Mouse (Mus musculus) intestine, embryonic 16.5 days (tissue): ENCODE data around the gene Sgk1. TPM values are rescaled to one million over a fixed set of nuclear protein-coding genes. Genes with fewer than 3 reads are reported as not detected.

Source experiments
- ATAC-seq: fragments of 200-750 bp; cut with Nextera tagmentation; 2 replicates; pipeline ENCODE4 v1.8.0; 2017; ENCODE audit warnings: moderate TSS enrichment, moderate library complexity
- H3K27ac ChIP-seq: fragments of 300-500 bp; sonication (generic); 2 replicates; pipeline ENCODE4 v1.5.1; 2014; ENCODE audit warnings: mild to moderate bottlenecking, low read length
- H3K27me3 ChIP-seq: fragments of 300-500 bp; sonication (generic); replicated peaks from 2 replicates; pipeline ENCODE4 v1.6.1; 2014; ENCODE audit warnings: low read length, control low read depth, mixed read lengths; ENCODE audit not compliant: control insufficient read depth, insufficient read depth
- H3K36me3 ChIP-seq: fragments of 300-500 bp; sonication (generic); 2 replicates; pipeline ENCODE4 v1.6.1; 2014; ENCODE audit warnings: low read length, control low read depth; ENCODE audit not compliant: control insufficient read depth, insufficient read depth
- H3K4me1 ChIP-seq: fragments of 300-500 bp; sonication (generic); 2 replicates; pipeline ENCODE4 v1.6.1; 2014; ENCODE audit warnings: low read length, control low read depth, mixed read lengths; ENCODE audit not compliant: control insufficient read depth, insufficient read depth
- H3K4me2 ChIP-seq: fragments of 300-500 bp; sonication (generic); 2 replicates; pipeline ENCODE4 v1.6.1; 2014; ENCODE audit warnings: low read depth, low read length, control low read depth
- H3K4me3 ChIP-seq: fragments of 300-500 bp; sonication (generic); 2 replicates; pipeline ENCODE4 v1.5.1; 2014; ENCODE audit warnings: mild to moderate bottlenecking, low read length
- H3K9ac ChIP-seq: fragments of 300-500 bp; sonication (generic); 2 replicates; pipeline ENCODE4 v1.6.1; 2014; ENCODE audit warnings: low read depth, low read length
- H3K9me3 ChIP-seq: fragments of 300-500 bp; sonication (generic); 2 replicates; pipeline ENCODE4 v1.6.1; 2016; ENCODE audit warnings: low read length, control low read depth; ENCODE audit not compliant: control insufficient read depth
- WGBS: fragments of 180-500 bp; shearing (Covaris S2); extraction: QIAGEN DNeasy Blood & Tissue Kit; methylation state at CpG from one replicate; pipeline ENCODE4 v1.1.7; 2014; 5-methylcytosine and 5-hydroxymethylcytosine counted together
- polyA plus RNA-seq: library from polyadenylated mRNA; unstranded; fragments of >200 nt; fragmentation: Nextera tagmentation; extraction: Ambion mirVana; gene quantifications from 2 replicates; pipeline ENCODE4 v1.2.1, GENCODE M21; 2015

Gene Sgk1
- polyA plus RNA-seq, 1 experiment from 2014 or later = 35.1 TPM

DNA sequence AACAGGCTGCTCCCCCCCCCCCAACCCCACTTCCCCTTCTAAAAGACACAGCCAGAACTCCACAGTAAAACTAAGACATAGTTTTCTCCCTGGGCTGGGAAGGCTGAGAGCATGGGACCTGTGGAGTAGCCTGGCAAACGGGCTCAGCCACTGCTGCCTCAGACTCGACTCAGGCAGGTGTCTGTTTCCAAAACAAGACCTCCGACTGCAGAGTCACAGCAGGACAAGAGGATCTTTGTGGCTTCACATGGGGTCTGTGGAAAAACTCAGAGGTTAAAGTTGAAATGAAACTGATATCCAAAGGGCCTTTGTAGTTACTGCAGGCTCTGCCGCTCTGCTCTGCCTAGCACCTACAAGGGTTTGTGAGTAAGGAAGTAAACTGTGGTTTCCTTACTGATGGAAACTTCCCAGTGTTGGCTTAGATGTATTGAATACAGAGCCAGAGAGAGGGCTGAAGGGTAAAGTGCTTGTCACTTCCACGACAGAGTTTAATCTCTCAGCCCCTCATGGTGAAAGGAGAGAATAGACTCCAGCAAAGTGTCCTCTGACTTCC is 25.0 kb downstream of the Sgk1 start:
- H3K36me3 ChIP-seq = no peaks in the 10 kb centered on the region

DNA sequence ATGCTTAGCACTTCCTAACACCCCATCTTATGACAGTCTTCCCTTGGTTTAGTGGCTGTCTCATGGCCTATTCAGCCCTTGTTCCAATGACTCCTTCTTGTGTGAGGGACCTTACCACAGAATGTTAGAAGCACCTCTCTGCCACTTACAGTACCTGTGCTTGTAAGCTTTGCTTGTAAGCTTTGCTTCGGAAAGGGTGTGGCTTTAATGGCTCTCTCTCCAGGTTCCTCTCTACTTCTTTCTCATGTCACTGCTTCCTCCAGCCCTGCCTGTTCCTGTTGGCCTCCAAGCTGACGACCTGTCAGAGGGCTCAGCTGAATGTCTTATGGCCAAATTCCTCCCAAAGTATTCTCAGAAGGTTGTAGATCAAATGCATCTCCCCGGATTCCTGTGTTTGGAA is 25.8 kb downstream of the Sgk1 start:
- Histone ChIP-seq H3K36me3 (no peaks in the 10 kb centered on the region), H3K27ac (no peak overlapping the region), H3K9me3 (no peaks in the 10 kb centered on the region), H3K4me3 (no peak overlapping the region), H3K9ac (no peak overlapping the region), H3K27me3 (no peaks in the 10 kb centered on the region), H3K4me1 (no peaks in the 10 kb centered on the region; the same call in 1 of the 2 replicates), H3K4me2 (no peak overlapping the region)
- ATAC-seq = no peak
- 52% methylated on average over 3 of the region's 3 CpGs for WGBS

More for the DNA sequence above, 25.0 kb downstream of the Sgk1 start:
- Histone ChIP-seq H3K4me3 (no peak overlapping the region), H3K4me1 (no peaks in the 10 kb centered on the region; the same call in 1 of the 2 replicates), H3K4me2 (no peak overlapping the region), H3K9me3 (no peaks in the 10 kb centered on the region), H3K27ac (no peak overlapping the region), H3K9ac (no peak overlapping the region), H3K27me3 (no peaks in the 10 kb centered on the region)
- no peak for ATAC-seq
- WGBS = 46% methylated on average over 5 of the region's 5 CpGs

- H3K36me3 ChIP-seq = no peaks in the 10 kb centered on the region
- no peak overlapping the region for H3K4me3 ChIP-seq
- H3K4me2 ChIP-seq = no peak overlapping the region
- H3K9me3 ChIP-seq = no peaks in the 10 kb centered on the region
- no peak for ATAC-seq
- no peaks in the 10 kb centered on the region; the same call in 1 of the 2 replicates for H3K4me1 ChIP-seq
- no peak overlapping the region for H3K27ac ChIP-seq
- H3K9ac ChIP-seq = no peak overlapping the region
- H3K27me3 ChIP-seq = no peaks in the 10 kb centered on the region
- WGBS = 82% methylated on average over 1 of the region's 1 CpGs
These were observed 26.7 kb downstream of the Sgk1 start for GRCm38 (mm10) chr10:21908686-21909085.

GRCm38 (mm10) chr10:21910334-21910733 is 28.4 kb downstream of the Sgk1 start:
- 88% methylated on average over 9 of the region's 9 CpGs for WGBS
- H3K4me3 ChIP-seq = no peak overlapping the region
- no peaks in the 10 kb centered on the region; the same call in 1 of the 2 replicates for H3K4me1 ChIP-seq
- no peaks in the 10 kb centered on the region for H3K27me3 ChIP-seq
- no peak for ATAC-seq
- no peak overlapping the region for H3K27ac ChIP-seq
- H3K4me2 ChIP-seq = no peak overlapping the region
- H3K36me3 ChIP-seq = no peaks in the 10 kb centered on the region
- H3K9ac ChIP-seq = no peak overlapping the region
- H3K9me3 ChIP-seq = no peaks in the 10 kb centered on the region

DNA sequence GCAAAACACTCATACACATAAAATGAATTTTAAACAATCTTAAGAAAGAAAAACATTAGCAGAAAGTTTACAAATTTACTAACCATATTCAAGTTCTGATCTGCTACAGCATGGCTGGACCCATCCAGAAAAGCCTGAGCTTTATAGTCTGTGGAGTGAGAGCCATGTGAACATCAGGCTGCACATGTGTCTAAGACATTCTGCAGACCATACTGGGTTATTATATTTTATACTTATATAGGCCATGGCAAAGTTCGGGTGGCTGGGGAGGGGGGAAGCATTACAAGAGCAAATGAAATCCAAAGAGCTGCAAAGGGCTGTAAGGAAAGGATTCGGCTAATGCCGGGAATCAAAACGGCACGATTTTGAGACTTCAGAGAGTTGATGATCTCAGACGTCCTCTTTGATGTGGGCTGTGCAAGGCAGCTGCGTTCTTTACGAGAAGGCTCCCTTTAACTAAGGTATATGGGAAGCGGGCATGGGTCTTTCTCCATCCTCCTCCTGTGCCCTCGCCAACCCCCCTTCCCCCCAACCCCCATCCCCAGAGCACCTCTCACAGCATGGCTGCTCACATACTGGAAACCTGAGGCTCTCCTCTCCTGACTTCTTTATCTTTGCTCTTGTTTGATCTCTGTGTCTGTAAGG is 29.4 kb downstream of the Sgk1 start:
- H3K36me3 ChIP-seq = no peaks in the 10 kb centered on the region
- no peaks in the 10 kb centered on the region; the same call in 1 of the 2 replicates for H3K4me1 ChIP-seq
- H3K9me3 ChIP-seq = no peaks in the 10 kb centered on the region
- H3K27me3 ChIP-seq = no peaks in the 10 kb centered on the region
- no peak for ATAC-seq
- no peak overlapping the region for H3K9ac ChIP-seq
- 76% methylated on average over 10 of the region's 10 CpGs for WGBS
- H3K4me2 ChIP-seq = no peak overlapping the region
- H3K27ac ChIP-seq = no peak overlapping the region
- H3K4me3 ChIP-seq = no peak overlapping the region

DNA sequence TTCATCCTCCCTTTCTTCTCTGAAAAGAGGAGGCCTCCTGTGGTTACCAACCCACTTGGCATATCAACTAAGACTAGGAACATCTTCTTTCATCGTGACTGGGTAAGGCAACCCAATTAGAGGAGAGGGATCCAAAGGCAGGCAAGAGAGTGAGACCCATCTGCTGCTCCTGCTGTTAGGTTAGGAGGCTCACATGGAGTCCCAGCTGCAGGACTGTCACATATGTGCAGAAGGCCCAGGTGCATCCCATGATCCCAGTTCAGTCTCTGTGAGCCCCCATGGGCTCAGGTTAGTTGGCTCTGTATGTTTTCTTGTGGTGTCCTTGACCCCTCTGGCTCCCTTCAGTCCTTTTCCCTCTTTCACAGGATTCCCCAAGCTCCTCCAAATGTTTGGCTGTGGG is 32.8 kb downstream of the Sgk1 start:
- H3K4me3 ChIP-seq = no peak overlapping the region
- H3K36me3 ChIP-seq = no peaks in the 10 kb centered on the region
- no peaks in the 10 kb centered on the region for H3K4me1 ChIP-seq
- H3K4me2 ChIP-seq = no peak overlapping the region
- ATAC-seq = no peak
- no peak overlapping the region for H3K27ac ChIP-seq
- no peaks in the 10 kb centered on the region for H3K9me3 ChIP-seq
- no peak overlapping the region for H3K9ac ChIP-seq
- H3K27me3 ChIP-seq = no peaks in the 10 kb centered on the region
- WGBS = 46% methylated on average over 1 of the region's 1 CpGs

DNA sequence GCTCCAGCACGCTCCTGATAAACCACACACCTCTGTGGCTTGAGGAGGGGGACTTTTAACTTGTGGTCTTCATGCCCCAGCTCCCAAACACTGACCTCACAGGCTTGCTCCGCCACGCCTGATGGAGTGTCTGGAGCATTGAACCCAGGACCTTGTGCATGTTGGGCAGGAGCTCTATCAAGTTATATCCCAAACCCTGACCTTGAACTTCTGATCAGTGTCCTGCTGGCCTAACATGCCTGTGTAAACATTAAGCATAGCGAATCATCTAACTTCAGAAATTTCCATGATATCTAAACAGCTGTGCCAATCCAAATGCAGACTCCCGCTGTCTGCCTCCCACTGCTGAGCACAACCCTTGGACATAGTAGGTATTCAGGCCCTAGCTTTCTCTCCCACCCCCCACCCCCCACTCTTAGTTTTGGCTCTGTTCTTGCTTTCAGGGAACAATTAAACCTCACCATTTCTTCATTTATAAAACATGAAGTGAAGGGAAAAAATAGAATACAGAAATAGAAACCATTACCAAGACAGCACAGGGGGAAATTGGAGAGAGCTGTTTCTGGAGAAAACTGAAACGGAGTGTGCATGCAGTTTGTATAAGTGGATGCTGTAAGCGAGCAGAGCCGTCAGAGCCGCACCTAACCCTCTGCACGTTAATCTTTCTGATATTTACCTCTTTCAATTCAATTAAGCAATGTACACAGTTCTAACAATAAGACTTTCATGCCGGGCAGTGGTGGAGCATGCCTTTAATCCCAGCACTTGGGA is 34.5 kb downstream of the Sgk1 start:
- H3K4me3 ChIP-seq = no peak overlapping the region
- WGBS = 81% methylated on average over 11 of the region's 11 CpGs
- no peaks in the 10 kb centered on the region for H3K4me1 ChIP-seq
- no peak overlapping the region for H3K27ac ChIP-seq
- H3K27me3 ChIP-seq = no peaks in the 10 kb centered on the region
- no peak overlapping the region for H3K4me2 ChIP-seq
- H3K9ac ChIP-seq = no peak overlapping the region
- H3K9me3 ChIP-seq = no peaks in the 10 kb centered on the region
- no peaks in the 10 kb centered on the region for H3K36me3 ChIP-seq
- no peak for ATAC-seq

GRCm38 (mm10) chr10:21918016-21918749 is 36.2 kb downstream of the Sgk1 start:
- H3K36me3 ChIP-seq = no peaks in the 10 kb centered on the region
- no peak overlapping the region for H3K4me2 ChIP-seq
- H3K4me3 ChIP-seq = no peak overlapping the region
- WGBS = 80% methylated on average over 6 of the region's 6 CpGs
- no peaks in the 10 kb centered on the region for H3K27me3 ChIP-seq
- no peak for ATAC-seq
- H3K9me3 ChIP-seq = no peaks in the 10 kb centered on the region
- peaks cover 3% of the 10 kb centered on the region; the same call in 1 of the 2 replicates for H3K4me1 ChIP-seq
- no peak overlapping the region for H3K9ac ChIP-seq
- no peak overlapping the region for H3K27ac ChIP-seq

DNA sequence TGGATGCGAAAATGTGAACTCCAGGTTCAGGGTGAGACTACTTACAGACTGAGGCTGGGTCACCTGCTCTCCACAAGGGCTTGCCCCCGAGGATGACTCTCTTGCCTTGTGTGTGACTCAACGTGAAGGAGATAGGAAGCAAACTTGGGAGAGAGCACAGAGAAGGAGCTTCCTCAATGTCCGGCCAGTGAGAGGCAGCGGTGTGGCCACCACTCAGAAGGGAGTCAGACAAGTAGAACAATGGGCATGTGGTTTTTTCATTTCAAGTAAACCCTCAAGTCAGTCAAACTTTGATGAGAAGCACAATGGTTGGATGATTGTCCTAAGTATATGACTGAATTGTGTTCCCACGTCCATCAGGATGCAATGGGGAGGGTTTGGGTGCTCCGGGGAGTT is 36.8 kb downstream of the Sgk1 start:
- Histone ChIP-seq H3K9me3 (no peaks in the 10 kb centered on the region), H3K9ac (no peak overlapping the region), H3K4me1 (peaks cover 7% of the 10 kb centered on the region), H3K4me3 (no peak overlapping the region), H3K27me3 (no peaks in the 10 kb centered on the region), H3K36me3 (no peaks in the 10 kb centered on the region), H3K27ac (no peak overlapping the region), H3K4me2 (no peak overlapping the region)
- ATAC-seq = no peak
- WGBS = 86% methylated on average over 7 of the region's 7 CpGs
